Mouse (Mus musculus): Measurements from ENCODE around the gene Uqcrq. TPM values are rescaled to one million over a fixed set of nuclear protein-coding genes. Genes with fewer than 3 reads are reported as not detected.

Uqcrq gene
- polyA plus RNA-seq, 1 experiment from 2014 or later, result 664 TPM

- ChIA-PET POLR2A (no interaction called here), CTCF (interaction anchor here (0.7 to 1.2 kb wide), 4 partner anchors 9 to 161 kb away, joined by 3 to 5 read pairs (median 3); no protein-coding TSS in a partner anchor)
- in situ Hi-C loops (cut with MboI; ENCODE audit: low pct_unique_long_range_greater_than_20kb), result loop anchor here (5.0 to 25.0 kb wide), 2 partner anchors 161 to 421 kb away; partner anchors contain the start of gene Slc22a5
- peaks cover 6% of the 10 kb centered on the region for H3K27me3 ChIP-seq
- DNase-seq (ENCODE audit: low read depth, low spot score), result no peak
- TF ChIP-seq CTCF (IDR thresholded peaks at IDR 0.05), result no peak
- ATAC-seq, result no peak
These were observed 35.8 kb upstream of the Uqcrq start for GRCm38 (mm10) chr11:53466231-53466971.

- ChIA-PET CTCF (no interaction called here), POLR2A (no interaction called here)
- in situ Hi-C loops (cut with MboI; ENCODE audit: low pct_unique_long_range_greater_than_20kb), result loop anchor here (25.0 kb wide), 1 partner anchor 424 kb away; the partner anchor contains the start of gene Slc22a5
- no peak for TF ChIP-seq CTCF (IDR thresholded peaks at IDR 0.05)
- no peak for DNase-seq (ENCODE audit: low read depth, low spot score)
- no peak for ATAC-seq
- H3K27me3 ChIP-seq, result peaks cover 6% of the 10 kb centered on the region
These were observed 33.2 kb upstream of the Uqcrq start for GRCm38 (mm10) chr11:53463551-53464424.

- CTCF ChIA-PET, result interaction anchor here (1.0 kb wide), 1 partner anchor 8 kb away, joined by 4 read pairs; the partner anchor contains the start of gene Gm9837
These were observed 31.1 kb upstream of the Uqcrq start for GRCm38 (mm10) chr11:53461727-53462126.

DNA sequence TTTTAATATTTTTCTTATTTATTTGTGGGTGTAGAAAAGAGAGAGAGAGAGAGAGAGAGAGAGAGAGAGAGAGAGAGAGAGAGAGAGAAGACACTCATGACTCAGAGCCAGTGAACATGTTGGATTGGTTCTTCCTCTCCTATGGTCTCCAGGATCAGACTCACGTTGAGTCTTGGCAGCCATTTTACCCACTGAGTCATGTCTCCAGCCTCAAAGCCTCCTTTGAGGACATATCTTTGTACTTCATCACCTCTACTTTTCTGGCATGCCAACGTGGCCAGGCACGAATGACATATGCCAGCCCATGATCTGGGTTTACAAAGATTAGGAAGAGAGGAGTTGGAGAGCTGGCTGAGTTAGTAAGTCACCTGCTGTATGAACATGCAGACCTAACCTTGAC lies 29.6 kb upstream of the Uqcrq start:
- POLR2A ChIA-PET, result interaction anchor here (0.7 kb wide), 1 partner anchor 111 kb away, joined by 5 read pairs; no protein-coding TSS in a partner anchor
- ATAC-seq (no peak), DNase-seq (ENCODE audit: low read depth, low spot score) (no peak)
- no peaks in the 10 kb centered on the region for H3K27me3 ChIP-seq
- no peak for TF ChIP-seq CTCF (IDR thresholded peaks at IDR 0.05)
- CTCF ChIA-PET, result no interaction called here
- in situ Hi-C loops (cut with MboI; ENCODE audit: low pct_unique_long_range_greater_than_20kb), result loop anchor here (25.0 kb wide), 1 partner anchor 427 kb away; the partner anchor contains the start of gene Slc22a5

More at GRCm38 (mm10) chr11:53461727-53462126, 31.1 kb upstream of the Uqcrq start:
- peaks cover 2% of the 10 kb centered on the region for H3K27me3 ChIP-seq
- POLR2A ChIA-PET, result interaction anchor here (0.7 to 1.0 kb wide), 3 partner anchors 16 to 163 kb away, joined by 3 read pairs; no protein-coding TSS in a partner anchor
- ATAC-seq (peak; percentile 73), DNase-seq (ENCODE audit: low read depth, low spot score) (no peak)
- in situ Hi-C loops (cut with MboI; ENCODE audit: low pct_unique_long_range_greater_than_20kb), result loop anchor here (25.0 kb wide), 1 partner anchor 426 kb away; the partner anchor contains the start of gene Slc22a5
- TF ChIP-seq CTCF (IDR thresholded peaks at IDR 0.05), result no peak

GRCm38 (mm10) chr11:53458996-53459395 lies 28.4 kb upstream of the Uqcrq start:
- CTCF ChIA-PET, result no interaction called here
- in situ Hi-C loops (cut with MboI; ENCODE audit: low pct_unique_long_range_greater_than_20kb), result loop anchor here (25.0 kb wide), 1 partner anchor 428 kb away; the partner anchor contains the start of gene Slc22a5

GRCm38 (mm10) chr11:53457372-53457954 lies 26.8 kb upstream of the Uqcrq start:
- DNase-seq (ENCODE audit: low read depth, low spot score) (no peak), ATAC-seq (no peak)
- TF ChIP-seq CTCF (IDR thresholded peaks at IDR 0.05), result no peak
- ChIA-PET POLR2A (no interaction called here), CTCF (interaction anchor here (1.2 to 2.0 kb wide), 2 partner anchors 9 to 16 kb away, joined by 5 read pairs; no protein-coding TSS in a partner anchor)
- H3K27me3 ChIP-seq, result no peaks in the 10 kb centered on the region
- in situ Hi-C loops (cut with MboI; ENCODE audit: low pct_unique_long_range_greater_than_20kb), result loop anchor here (25.0 kb wide), 1 partner anchor 430 kb away; the partner anchor contains the start of gene Slc22a5

More at GRCm38 (mm10) chr11:53458996-53459395, 28.4 kb upstream of the Uqcrq start:
- no peaks in the 10 kb centered on the region for H3K27me3 ChIP-seq
- ATAC-seq (no peak), DNase-seq (ENCODE audit: low read depth, low spot score) (no peak)
- POLR2A ChIA-PET, result no interaction called here
- TF ChIP-seq CTCF (IDR thresholded peaks at IDR 0.05), result no peak

GRCm38 (mm10) chr11:53456474-53457371 lies 26.1 kb upstream of the Uqcrq start, which contains the start of the genes Gm10447 and Shroom1:
Gm10447 (minus strand) TSS chr11:53457110.
Shroom1 (plus strand) TSS chr11:53457205.
- DNase-seq (ENCODE audit: low read depth, low spot score), result no peak
- ATAC-seq, result no peak
- no peaks in the 10 kb centered on the region for H3K27me3 ChIP-seq
- in situ Hi-C loops (cut with MboI; ENCODE audit: low pct_unique_long_range_greater_than_20kb), result loop anchor here (25.0 kb wide), 1 partner anchor 431 kb away; the partner anchor contains the start of gene Slc22a5
- ChIA-PET CTCF (interaction anchor here (1.2 to 2.0 kb wide), 2 partner anchors 10 to 15 kb away, joined by 5 read pairs; no protein-coding TSS in a partner anchor), POLR2A (no interaction called here)
- no peak for TF ChIP-seq CTCF (IDR thresholded peaks at IDR 0.05)

DNA sequence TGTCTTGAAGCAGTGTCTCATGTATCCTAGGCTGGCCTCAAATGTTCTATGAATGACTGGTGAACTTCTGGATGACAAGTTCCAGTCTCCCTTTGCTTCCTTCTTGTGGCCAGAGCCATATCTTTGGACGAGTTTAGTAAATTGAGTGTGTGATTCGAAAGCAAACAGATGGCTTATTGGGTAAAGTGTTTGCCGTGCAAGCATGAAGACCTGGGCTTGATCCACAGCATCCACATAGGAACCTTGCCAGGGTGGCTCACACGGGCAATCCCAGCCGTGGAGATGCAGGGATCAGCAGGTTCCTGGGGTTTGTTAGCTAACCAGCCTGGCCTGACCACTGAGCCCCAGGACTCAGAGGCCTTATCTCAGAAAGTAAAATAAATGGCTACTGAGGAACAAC lies 22.4 kb upstream of the Uqcrq start:
- CTCF ChIA-PET, result interaction anchor here (1.3 kb wide), 1 partner anchor 21 kb away, joined by 3 read pairs; no protein-coding TSS in a partner anchor

DNA sequence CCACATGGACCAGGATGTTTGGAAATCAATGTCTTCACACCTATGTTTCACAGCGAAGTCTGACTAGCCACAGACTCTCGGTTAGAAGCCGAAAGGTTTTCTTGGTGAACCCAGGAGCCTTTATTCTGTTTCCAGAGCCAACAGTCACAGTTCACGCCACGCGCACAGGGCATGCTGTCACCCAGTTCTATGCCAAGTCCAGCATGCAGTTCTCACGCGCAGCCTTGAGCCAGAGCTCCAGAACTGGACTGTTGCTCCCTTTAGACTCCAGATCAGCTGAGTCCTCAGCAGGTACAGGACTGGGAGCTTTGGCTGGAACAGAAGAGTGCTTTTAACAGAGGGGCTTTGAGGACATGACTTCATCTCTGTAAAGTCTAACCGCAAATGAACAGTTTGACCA lies 21.8 kb upstream of the Uqcrq start:
- CTCF ChIA-PET, result no interaction called here
- ATAC-seq (no peak), DNase-seq (ENCODE audit: low read depth, low spot score) (no peak)
- in situ Hi-C loops (cut with MboI; ENCODE audit: low pct_unique_long_range_greater_than_20kb), result loop anchor here (25.0 kb wide), 1 partner anchor 435 kb away; the partner anchor contains the start of gene Slc22a5
- TF ChIP-seq CTCF (IDR thresholded peaks at IDR 0.05), result no peak
- POLR2A ChIA-PET, result no interaction called here
- no peaks in the 10 kb centered on the region for H3K27me3 ChIP-seq

More for the DNA sequence above, 22.4 kb upstream of the Uqcrq start:
- no peaks in the 10 kb centered on the region for H3K27me3 ChIP-seq
- POLR2A ChIA-PET, result no interaction called here
- ATAC-seq, result no peak
- in situ Hi-C loops (cut with MboI; ENCODE audit: low pct_unique_long_range_greater_than_20kb), result loop anchor here (25.0 kb wide), 1 partner anchor 434 kb away; the partner anchor contains the start of gene Slc22a5
- no peak for TF ChIP-seq CTCF (IDR thresholded peaks at IDR 0.05)
- DNase-seq (ENCODE audit: low read depth, low spot score), result no peak

Data from Patski (cell line).